26 mouse cellular contexts compared by ENCODE assay signal in the genomic region with DNA sequence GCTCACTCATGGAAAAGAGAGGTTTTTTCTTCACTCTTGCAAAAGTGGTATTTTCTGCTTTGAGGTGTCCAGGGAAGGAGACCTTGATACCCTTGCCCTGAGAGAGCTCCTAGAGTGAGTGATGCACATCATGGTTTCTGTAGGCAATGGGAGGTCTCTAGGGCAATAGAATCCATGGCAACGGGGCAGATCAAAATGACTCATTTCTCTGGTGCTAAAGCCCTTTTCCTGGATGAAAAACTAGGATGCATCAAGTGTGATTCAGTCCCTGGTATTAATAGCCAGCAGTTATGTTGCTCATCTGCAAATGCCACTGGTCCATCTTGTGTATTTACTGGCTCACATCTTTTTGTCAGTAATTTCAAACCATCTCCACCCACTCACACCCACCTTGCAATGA.
"Had no signal": no experiment of that assay in that cellular context is flagged by ENCODE, and none has a peak within 500 bp of the region (broad histone marks: within the 10 kb centered on the region; RNA-seq: fewer than 3 reads in every experiment).

No protein-coding gene starts in this region.

- H3K4me3 ChIP-seq: embryonic facial prominence, embryonic 12.5 days; embryonic facial prominence, embryonic 13.5 days; embryonic facial prominence, embryonic 15.5 days; erythroblast, embryonic 14.5 days; forebrain, embryonic 10.5 days; forebrain, embryonic 12.5 days; forebrain, embryonic 13.5 days; forebrain, embryonic 15.5 days; gastrocnemius, adult 2 months; heart, adult 2 months; heart, embryonic 10.5 days had no signal

- H3K27ac ChIP-seq: embryonic facial prominence, embryonic 12.5 days; embryonic facial prominence, embryonic 13.5 days; embryonic facial prominence, embryonic 15.5 days; forebrain, embryonic 10.5 days; forebrain, embryonic 12.5 days; forebrain, embryonic 13.5 days; forebrain, embryonic 15.5 days; gastrocnemius, adult 2 months; heart, adult 2 months; heart, embryonic 10.5 days had no signal

- H3K4me2 ChIP-seq: embryonic facial prominence, embryonic 12.5 days; embryonic facial prominence, embryonic 13.5 days; embryonic facial prominence, embryonic 15.5 days; forebrain, embryonic 12.5 days; forebrain, embryonic 13.5 days; forebrain, embryonic 15.5 days; heart, embryonic 11.5 days had no signal

- DNase-seq: cerebellum, postnatal 10 days; cerebellum, postnatal 14 days; cerebellum, postnatal 25 days; cerebellum, postnatal 36 days; embryo, embryonic 11 days; forebrain, postnatal 0 days; gastrocnemius, adult 2 months; gastrocnemius, postnatal 10 days; gastrocnemius, postnatal 14 days; gastrocnemius, postnatal 25 days; gastrocnemius, postnatal 36 days; heart, adult 11 months; heart, adult 18-20 months; heart, adult 2 months had no signal

- H3K9ac ChIP-seq: embryonic facial prominence, embryonic 12.5 days; embryonic facial prominence, embryonic 13.5 days; embryonic facial prominence, embryonic 15.5 days; forebrain, embryonic 12.5 days; forebrain, embryonic 13.5 days; forebrain, embryonic 15.5 days; forebrain, postnatal 0 days had no signal

- ATAC-seq: forebrain, embryonic 13.5 days; forebrain, embryonic 14.5 days; forebrain, embryonic 15.5 days; forebrain, embryonic 16.5 days; forebrain, postnatal 0 days had no signal

- H3K4me1 ChIP-seq: embryonic facial prominence, embryonic 12.5 days; embryonic facial prominence, embryonic 13.5 days; embryonic facial prominence, embryonic 15.5 days; forebrain, embryonic 12.5 days; forebrain, embryonic 13.5 days; heart, embryonic 10.5 days had no signal

- H3K36me3 ChIP-seq: embryonic facial prominence, embryonic 12.5 days; embryonic facial prominence, embryonic 13.5 days; embryonic facial prominence, embryonic 15.5 days; forebrain, embryonic 10.5 days; forebrain, embryonic 12.5 days; forebrain, embryonic 15.5 days; heart, embryonic 10.5 days had no signal

- H3K27me3 ChIP-seq: embryonic facial prominence, embryonic 12.5 days; embryonic facial prominence, embryonic 13.5 days; embryonic facial prominence, embryonic 15.5 days; forebrain, embryonic 12.5 days; forebrain, embryonic 13.5 days; forebrain, embryonic 15.5 days had no signal

- H3K9me3 ChIP-seq: embryonic facial prominence, embryonic 12.5 days; embryonic facial prominence, embryonic 13.5 days; embryonic facial prominence, embryonic 15.5 days; forebrain, embryonic 10.5 days; forebrain, embryonic 12.5 days; forebrain, embryonic 13.5 days; forebrain, embryonic 15.5 days; heart, embryonic 10.5 days had no signal
